ENCODE assay signal across 9 mouse cellular contexts in the genomic region with DNA sequence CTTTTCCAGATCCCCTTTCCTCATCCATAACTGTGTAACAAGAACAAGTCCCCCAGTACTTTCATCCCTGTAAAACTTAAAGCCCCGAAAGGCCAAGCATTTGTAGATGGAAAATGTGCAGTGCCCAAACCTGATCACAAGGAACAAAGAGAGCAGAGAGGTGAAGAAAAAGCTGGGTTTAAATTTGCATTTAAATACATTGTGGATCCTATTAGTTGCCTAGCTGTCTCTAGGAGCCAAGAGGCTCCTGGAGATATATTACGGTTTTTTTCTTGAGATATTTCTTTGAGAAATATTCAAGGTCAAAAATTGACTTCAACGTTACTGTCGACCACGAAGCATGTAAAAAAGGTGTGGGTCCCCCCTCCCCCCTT. TPM values are rescaled to one million over a fixed set of nuclear protein-coding genes. Genes with fewer than 3 reads are reported as not detected.
DNase-seq lines count a peak whose midpoint lies in the region; ATAC-seq and TF ChIP-seq lines count a peak whose summit lies in the region.
"Had no signal": no experiment of that assay in that cellular context is flagged by ENCODE, and none has a peak within 500 bp of the region (broad histone marks: within the 10 kb centered on the region; RNA-seq: fewer than 3 reads in every experiment).

No protein-coding gene starts in this region.

- peak overlapping the region; percentile 85 for H3K4me3 ChIP-seq in heart, embryonic 12.5 days
- peak overlapping the region; percentile 45 to 47 for H3K4me3 ChIP-seq in MEL (ENCODE audit: control insufficient read depth in 1 of 2, insufficient read depth in 1 of 2, low read depth in 2 of 2, low read length in 2 of 2)
- peak overlapping the region; percentile 98; the same call in 1 of the 2 replicates for H3K4me3 ChIP-seq in hindbrain, embryonic 11.5 days (ENCODE audit: low read depth, low read length)
- peak overlapping the region; percentile 92 for H3K4me3 ChIP-seq in midbrain, embryonic 10.5 days

- no peaks in the 10 kb centered on the region for H3K36me3 ChIP-seq in heart, embryonic 12.5 days
- H3K36me3 ChIP-seq in MEL (ENCODE audit: control insufficient read depth in 1 of 2, insufficient read depth in 2 of 2, low read length in 2 of 2), result peaks cover 0 to 24% of the 10 kb centered on the region in 2 experiments; a peak in 3 of 4 replicates
- H3K36me3 ChIP-seq in hindbrain, embryonic 11.5 days (ENCODE audit: control insufficient read depth, insufficient read depth, low read length), result no peaks in the 10 kb centered on the region
- peaks cover 9% of the 10 kb centered on the region for H3K36me3 ChIP-seq in midbrain, embryonic 10.5 days

- WGBS in heart, embryonic 12.5 days, result 46% methylated on average over 5 of the region's 5 CpGs
- WGBS in hindbrain, embryonic 11.5 days, result 23% methylated on average over 5 of the region's 5 CpGs
- 32% methylated on average over 5 of the region's 5 CpGs for WGBS in midbrain, embryonic 10.5 days

- H3K27ac ChIP-seq in heart, embryonic 12.5 days (ENCODE audit: poor library complexity, severe bottlenecking), result no peak overlapping the region
- no peak overlapping the region for H3K27ac ChIP-seq in MEL (ENCODE audit: control insufficient read depth, low read depth, low read length)
- peak overlapping the region; percentile 88 for H3K27ac ChIP-seq in hindbrain, embryonic 11.5 days (ENCODE audit: low read depth, low read length)
- H3K27ac ChIP-seq in midbrain, embryonic 10.5 days (replicated peaks), result peak overlapping the region; percentile 100

- TF ChIP-seq EP300 in MEL (IDR thresholded peaks at IDR 0.05; ENCODE audit: low read depth in 1 of 2, low read length in 2 of 2), result no peak

- no peak for DNase-seq in heart, adult 18-20 months
- no peak for DNase-seq in MEL (ENCODE audit: low read depth, low spot score)
- no peak for DNase-seq in hindbrain, embryonic 11.5 days (ENCODE audit: low spot score)
- DNase-seq in midbrain, embryonic 10.5 days (ENCODE audit: low spot score), result no peak
- DNase-seq in spleen, postnatal 14 days (ENCODE audit: low spot score in 2 of 2), result no peak
- no peak for DNase-seq in urinary bladder, postnatal 25 days (ENCODE audit: low spot score)
- DNase-seq in c-Kit-positive CD71-positive TER-119-positive erythroid progenitor cells, embryonic 14.5 days (ENCODE audit: low spot score), result no peak

- no peak for TF ChIP-seq CTCF in MEL (IDR thresholded peaks at IDR 0.05 in 2 of 3, conservative IDR thresholded peaks at IDR 0.05 in 1 of 3; ENCODE audit: control insufficient read depth in 1 of 3, insufficient read depth in 1 of 3, low read depth in 2 of 3, low read length in 3 of 3, poor library complexity in 1 of 3, severe bottlenecking in 1 of 3)

- no peak for TF ChIP-seq POLR2A in MEL (IDR thresholded peaks at IDR 0.05; ENCODE audit: control insufficient read depth in 1 of 2, insufficient read depth in 1 of 2, low read depth in 1 of 2, low read length in 2 of 2, poor library complexity in 1 of 2)

- H3K79me2 ChIP-seq in MEL (ENCODE audit: control insufficient read depth, insufficient read depth, low read length, poor library complexity), result peaks cover 38% of the 10 kb centered on the region

- no peak overlapping the region for H3K9ac ChIP-seq in heart, embryonic 12.5 days
- peak overlapping the region; percentile 47 for H3K9ac ChIP-seq in MEL (ENCODE audit: control insufficient read depth, low read depth, low read length, poor library complexity, severe bottlenecking)
- no peak overlapping the region; the same call in 1 of the 2 replicates for H3K9ac ChIP-seq in hindbrain, embryonic 11.5 days (ENCODE audit: low read depth, low read length)

- peaks cover 19% of the 10 kb centered on the region for H3K4me1 ChIP-seq in heart, embryonic 12.5 days (replicated peaks)
- H3K4me1 ChIP-seq in MEL (ENCODE audit: control insufficient read depth in 1 of 2, insufficient read depth in 2 of 2, low read length in 2 of 2), result peaks cover 3 to 12% of the 10 kb centered on the region in 2 experiments
- peaks cover 12% of the 10 kb centered on the region; the same call in 1 of the 2 replicates for H3K4me1 ChIP-seq in hindbrain, embryonic 11.5 days (replicated peaks; ENCODE audit: control insufficient read depth, insufficient read depth, low read length)
- peaks cover 46% of the 10 kb centered on the region for H3K4me1 ChIP-seq in midbrain, embryonic 10.5 days

- no peaks in the 10 kb centered on the region for H3K27me3 ChIP-seq in heart, embryonic 12.5 days (replicated peaks)
- H3K27me3 ChIP-seq in MEL (ENCODE audit: control insufficient read depth in 1 of 2, insufficient read depth in 2 of 2, low read length in 2 of 2), result peaks cover 4% of the 10 kb centered on the region in 2 experiments; a peak in 2 of 4 replicates
- no peaks in the 10 kb centered on the region for H3K27me3 ChIP-seq in hindbrain, embryonic 11.5 days (ENCODE audit: control insufficient read depth, insufficient read depth, low read length)
- no peaks in the 10 kb centered on the region for H3K27me3 ChIP-seq in midbrain, embryonic 10.5 days (ENCODE audit: low read depth, poor library complexity, severe bottlenecking)

- peak overlapping the region; percentile 81 for H3K4me2 ChIP-seq in heart, embryonic 12.5 days
- peak overlapping the region; percentile 32; the same call in 1 of the 2 replicates for H3K4me2 ChIP-seq in hindbrain, embryonic 11.5 days (replicated peaks; ENCODE audit: low read depth, low read length)

- no peaks in the 10 kb centered on the region for H3K9me3 ChIP-seq in heart, embryonic 12.5 days (replicated peaks)
- H3K9me3 ChIP-seq in MEL (replicated peaks; ENCODE audit: insufficient read depth, low read length), result no peaks in the 10 kb centered on the region
- H3K9me3 ChIP-seq in hindbrain, embryonic 11.5 days (ENCODE audit: control insufficient read depth, low read length), result no peaks in the 10 kb centered on the region
- H3K9me3 ChIP-seq in midbrain, embryonic 10.5 days (replicated peaks), result no peaks in the 10 kb centered on the region

- no peak for ATAC-seq in heart, embryonic 12.5 days (ENCODE audit: insufficient number of reproducible peaks, low FRiP score)
- ATAC-seq in hindbrain, embryonic 11.5 days (ENCODE audit: low FRiP score), result peak; percentile 75; the same call in 1 of the 2 replicates

- TF ChIP-seq RAD21 in MEL (IDR thresholded peaks at IDR 0.05; ENCODE audit: low read depth, low read length), result no peak

TF ChIP-seq in MEL, 35 proteins besides CTCF, POLR2A, EP300 and RAD21:
- TF ChIP-seq TBP (IDR thresholded peaks at IDR 0.05; ENCODE audit: low read depth, low read length) (0 out of 2 replicates have a peak, but pooled peaks have one; percentile 8), NELFE (IDR thresholded peaks at IDR 0.05; ENCODE audit: low read depth, low read length) (no peak), TCF12 (IDR thresholded peaks at IDR 0.05; ENCODE audit: low read depth, low read length) (no peak), TAL1 (IDR thresholded peaks at IDR 0.05; ENCODE audit: low read length) (no peak), CHD1 (IDR thresholded peaks at IDR 0.05; ENCODE audit: low read depth, low read length) (no peak)

RNA-seq across cellular contexts. Expression of a gene that starts 0.4 kb away (rescaled TPM):
- polyA plus RNA-seq in heart, embryonic 12.5 days (2016; fragmentation: Nextera tagmentation; extraction: Ambion mirVana), result 50.6 and 55.8 TPM in 2 replicates
- total RNA-seq in heart, adult 18-20 months (2021), result 10 to 100 TPM; 17.7 to 19.9 TPM
- total RNA-seq in MEL (2012; rRNA removed), result 35.1 and 35.8 TPM in 2 replicates
- polyA plus RNA-seq in MEL (2012; ENCODE audit: insufficient read depth in 1 of 2, insufficient read length in 2 of 2, low read depth in 1 of 2, low replicate concordance in 2 of 2, missing spikeins in 1 of 2), result 10 to 100 TPM; 61.0 to 76.6 TPM
- 79.0 and 79.5 TPM in 2 replicates for polyA plus RNA-seq in hindbrain, embryonic 11.5 days (2014; fragmentation: Nextera tagmentation; extraction: Ambion mirVana)
- polyA plus RNA-seq in midbrain, embryonic 10.5 days (2016; fragmentation: Nextera tagmentation; extraction: Ambion mirVana), result 95.1 and 109 TPM in 2 replicates

RNA-seq across cellular contexts. Expression of a gene that starts 20.4 kb away (rescaled TPM):
- polyA plus RNA-seq in heart, embryonic 12.5 days (2016; fragmentation: Nextera tagmentation; extraction: Ambion mirVana), result 7.2 and 7.7 TPM in 2 replicates
- 1 to 10 TPM; 1.6 to 2.3 TPM for total RNA-seq in heart, adult 18-20 months (2021)
- not detected in 2 replicates for total RNA-seq in MEL (2012; rRNA removed)
- under 1 TPM in 1 of 2 experiments, not detected in 1; 0.08 TPM for polyA plus RNA-seq in MEL (2012; ENCODE audit: insufficient read depth in 1 of 2, insufficient read length in 2 of 2, low read depth in 1 of 2, low replicate concordance in 2 of 2, missing spikeins in 1 of 2)
- polyA plus RNA-seq in hindbrain, embryonic 11.5 days (2014; fragmentation: Nextera tagmentation; extraction: Ambion mirVana), result 4.6 and 4.9 TPM in 2 replicates
- 6.4 and 8.1 TPM in 2 replicates for polyA plus RNA-seq in midbrain, embryonic 10.5 days (2016; fragmentation: Nextera tagmentation; extraction: Ambion mirVana)

RNA-seq across cellular contexts. Expression of a gene that starts 55.5 kb away (rescaled TPM):
- polyA plus RNA-seq in heart, embryonic 12.5 days (2016; fragmentation: Nextera tagmentation; extraction: Ambion mirVana), result not detected in 2 replicates
- total RNA-seq in heart, adult 18-20 months (2021), result not detected
- total RNA-seq in MEL (2012; rRNA removed), result not detected in 2 replicates
- not detected for polyA plus RNA-seq in MEL (2012; ENCODE audit: insufficient read depth in 1 of 2, insufficient read length in 2 of 2, low read depth in 1 of 2, low replicate concordance in 2 of 2, missing spikeins in 1 of 2)
- not detected in 2 replicates for polyA plus RNA-seq in hindbrain, embryonic 11.5 days (2014; fragmentation: Nextera tagmentation; extraction: Ambion mirVana)
- polyA plus RNA-seq in midbrain, embryonic 10.5 days (2016; fragmentation: Nextera tagmentation; extraction: Ambion mirVana), result not detected in 2 replicates
- total RNA-seq: left cerebral cortex, postnatal 36 days had no signal

Comparison
In these comparisons a context has a peak if more than half of its experiments do, and no peak if none do; other contexts are left out.
1. H3K27ac ChIP-seq: peak in hindbrain, embryonic 11.5 days (single experiment) and midbrain, embryonic 10.5 days (single experiment); none in heart, embryonic 12.5 days (single experiment) and MEL (single experiment).
2. H3K4me3 ChIP-seq: peak in every context shown above with its lines; median percentile 98 in hindbrain, embryonic 11.5 days; 92 in midbrain, embryonic 10.5 days; 85 in heart, embryonic 12.5 days; 46 in MEL.